Comparison of ENCODE assay signal across 24 mouse cellular contexts in genomic region chr6:128039077-128039766, GRCm38 (mm10).
DNase-seq lines count a peak whose midpoint lies in the region; ATAC-seq and TF ChIP-seq lines count a peak whose summit lies in the region.
"Had no signal": no experiment of that assay in that cellular context is flagged by ENCODE, and none has a peak within 500 bp of the region (broad histone marks: within the 10 kb centered on the region; RNA-seq: fewer than 3 reads in every experiment).

No protein-coding gene starts in this region.

- no peaks in the 10 kb centered on the region for H3K36me3 ChIP-seq in kidney, postnatal 0 days (ENCODE audit: insufficient read depth, low read length)
- no peaks in the 10 kb centered on the region for H3K36me3 ChIP-seq in kidney, adult 2 months (ENCODE audit: control insufficient read depth, insufficient read depth, low read length)
- no peaks in the 10 kb centered on the region for H3K36me3 ChIP-seq in C2C12 (ENCODE audit: control insufficient read depth, insufficient read depth)
- no peaks in the 10 kb centered on the region for H3K36me3 ChIP-seq in limb, embryonic 12.5 days
- H3K36me3 ChIP-seq: embryonic facial prominence, embryonic 12.5 days; embryonic facial prominence, embryonic 15.5 days; forebrain, embryonic 12.5 days; forebrain, embryonic 15.5 days; G1E; heart, embryonic 13.5 days; hindbrain, embryonic 10.5 days; hindbrain, embryonic 13.5 days; intestine, embryonic 15.5 days had no signal

- H3K9ac ChIP-seq in kidney, postnatal 0 days (ENCODE audit: low read depth, low read length), result no peak overlapping the region
- H3K9ac ChIP-seq in limb, embryonic 12.5 days (replicated peaks), result no peak overlapping the region
- H3K9ac ChIP-seq: embryonic facial prominence, embryonic 12.5 days; embryonic facial prominence, embryonic 15.5 days; forebrain, embryonic 12.5 days; forebrain, embryonic 15.5 days; hindbrain, embryonic 13.5 days; intestine, embryonic 15.5 days had no signal

- 74% methylated on average over 9 of the region's 9 CpGs for WGBS in kidney, postnatal 0 days
- WGBS in kidney, adult 2 months, result 72% methylated on average over 9 of the region's 9 CpGs
- WGBS in limb, embryonic 12.5 days, result 80% methylated on average over 9 of the region's 9 CpGs

- H3K27me3 ChIP-seq in kidney, postnatal 0 days (ENCODE audit: insufficient read depth, low read length), result no peaks in the 10 kb centered on the region
- H3K27me3 ChIP-seq in kidney, adult 2 months (replicated peaks; ENCODE audit: control insufficient read depth, insufficient read depth, low read length), result no peaks in the 10 kb centered on the region
- no peaks in the 10 kb centered on the region for H3K27me3 ChIP-seq in C2C12 (ENCODE audit: control insufficient read depth, insufficient read depth, insufficient read length)
- H3K27me3 ChIP-seq in limb, embryonic 12.5 days, result no peaks in the 10 kb centered on the region; the same call in 1 of the 2 replicates
- H3K27me3 ChIP-seq: embryonic facial prominence, embryonic 15.5 days; heart, embryonic 13.5 days; intestine, embryonic 15.5 days had no signal

- no peak for TF ChIP-seq CTCF in kidney, postnatal 0 days (IDR thresholded peaks at IDR 0.05; ENCODE audit: low read depth)
- no peak for TF ChIP-seq CTCF in kidney, adult 2 months (conservative IDR thresholded peaks at IDR 0.05; ENCODE audit: insufficient read depth, insufficient read length, low read depth, low read length)
- no peak for TF ChIP-seq CTCF in C2C12 (IDR thresholded peaks at IDR 0.05; ENCODE audit: control insufficient read depth, insufficient read depth, insufficient read length)

- H3ac ChIP-seq in C2C12 (ENCODE audit: control insufficient read depth, insufficient read length, low read depth), result no peak overlapping the region

- H3K79me2 ChIP-seq in C2C12 (ENCODE audit: control insufficient read depth, insufficient read depth), result peaks cover under 1% of the 10 kb centered on the region

- H3K79me3 ChIP-seq in C2C12 (ENCODE audit: low read depth), result no peaks in the 10 kb centered on the region

- no peak overlapping the region for H3K4me2 ChIP-seq in kidney, postnatal 0 days (ENCODE audit: low read length)
- no peak overlapping the region for H3K4me2 ChIP-seq in limb, embryonic 12.5 days
- H3K4me2 ChIP-seq: embryonic facial prominence, embryonic 12.5 days; embryonic facial prominence, embryonic 15.5 days; forebrain, embryonic 12.5 days; forebrain, embryonic 15.5 days; heart, embryonic 13.5 days; hindbrain, embryonic 13.5 days; intestine, embryonic 15.5 days had no signal

- no peak for ATAC-seq in kidney, postnatal 0 days (replicated peaks; ENCODE audit: low FRiP score, low read depth)
- no peak for ATAC-seq in limb, embryonic 12.5 days (ENCODE audit: insufficient number of reproducible peaks, insufficient read depth, low FRiP score, low TSS enrichment, low read depth)
- ATAC-seq: forebrain, embryonic 15.5 days; hindbrain, embryonic 16.5 days; intestine, embryonic 15.5 days had no signal

- no peaks in the 10 kb centered on the region for H3K9me3 ChIP-seq in kidney, postnatal 0 days (replicated peaks; ENCODE audit: low read length)
- H3K9me3 ChIP-seq in limb, embryonic 12.5 days, result no peaks in the 10 kb centered on the region
- H3K9me3 ChIP-seq: embryonic facial prominence, embryonic 12.5 days; embryonic facial prominence, embryonic 15.5 days; forebrain, embryonic 12.5 days; forebrain, embryonic 15.5 days; heart, embryonic 13.5 days; hindbrain, embryonic 10.5 days; hindbrain, embryonic 13.5 days; intestine, embryonic 15.5 days had no signal

- no peak for TF ChIP-seq POLR2A in kidney, adult 2 months (IDR thresholded peaks at IDR 0.05; ENCODE audit: low read depth, low read length)

- H3K4me1 ChIP-seq in kidney, postnatal 0 days (replicated peaks; ENCODE audit: insufficient read depth, low read length), result peaks cover 36% of the 10 kb centered on the region
- peaks cover 4% of the 10 kb centered on the region for H3K4me1 ChIP-seq in kidney, adult 2 months (ENCODE audit: control insufficient read depth, insufficient read depth, low read length)
- peaks cover 72% of the 10 kb centered on the region for H3K4me1 ChIP-seq in limb, embryonic 12.5 days (replicated peaks)

- no peak overlapping the region for H3K27ac ChIP-seq in kidney, postnatal 0 days
- no peak overlapping the region for H3K27ac ChIP-seq in kidney, adult 2 months (ENCODE audit: insufficient read depth, low read depth, low read length)
- H3K27ac ChIP-seq in limb, embryonic 12.5 days, result 0 out of 2 replicates have a peak overlapping the region, but pooled peaks have one; percentile 23
- H3K27ac ChIP-seq: embryonic facial prominence, embryonic 15.5 days; forebrain, embryonic 12.5 days; forebrain, embryonic 15.5 days; hindbrain, embryonic 13.5 days; intestine, embryonic 15.5 days had no signal

- no peak overlapping the region for H3K4me3 ChIP-seq in kidney, postnatal 0 days (replicated peaks; ENCODE audit: low read depth, low read length)
- no peak overlapping the region for H3K4me3 ChIP-seq in kidney, adult 2 months (ENCODE audit: insufficient read depth, low read depth, low read length)
- H3K4me3 ChIP-seq in C2C12 (ENCODE audit: insufficient read depth, poor library complexity, severe bottlenecking), result no peak overlapping the region
- H3K4me3 ChIP-seq in limb, embryonic 12.5 days (replicated peaks), result no peak overlapping the region
- H3K4me3 ChIP-seq: embryonic facial prominence, embryonic 12.5 days; embryonic facial prominence, embryonic 15.5 days; forebrain, embryonic 12.5 days; forebrain, embryonic 15.5 days; heart, embryonic 13.5 days; hindbrain, embryonic 10.5 days; hindbrain, embryonic 13.5 days; intestine, embryonic 15.5 days had no signal

- peak; percentile 16 for DNase-seq in kidney, postnatal 0 days (ENCODE audit: low spot score)
- no peak for DNase-seq in kidney, adult 2 months
- peak; percentile 21 for DNase-seq in 3T3-L1 (ENCODE audit: low read depth, low spot score)
- DNase-seq in gastrocnemius, postnatal 10 days, result no peak
- DNase-seq in thymus, postnatal 25 days, result no peak
- DNase-seq: adrenal gland, adult 2 months; adrenal gland, postnatal 14 days; cerebellum, adult 11 months; cerebellum, adult 2 months; cerebellum, adult 9-11 months; gastrocnemius, postnatal 14 days; heart, postnatal 36 days had no signal

TF ChIP-seq in C2C12, 6 proteins besides CTCF, POLR2A, EP300 and RAD21:
- TF ChIP-seq USF1 (IDR thresholded peaks at IDR 0.05; ENCODE audit: low read depth) (no peak), MYOD1 (IDR thresholded peaks at IDR 0.05; ENCODE audit: control insufficient read depth, insufficient read length, low read depth) (peak; percentile 40)
TF ChIP-seq in C2C12: peak in this region for 1.

Comparison
In these comparisons a context has a peak if more than half of its experiments do, and no peak if none do; other contexts are left out.
1. DNase-seq: peak in kidney, postnatal 0 days (single experiment) and 3T3-L1 (single experiment); none in kidney, adult 2 months (single experiment), gastrocnemius, postnatal 10 days (single experiment) and thymus, postnatal 25 days (single experiment).